Mouse (Mus musculus): ENCODE data around the gene Bcl2l10. TPM values are rescaled to one million over a fixed set of nuclear protein-coding genes. Genes with fewer than 3 reads are reported as not detected.

Bcl2l10 gene
- polyA plus RNA-seq, 1 experiment from 2014 or later = not detected

DNA sequence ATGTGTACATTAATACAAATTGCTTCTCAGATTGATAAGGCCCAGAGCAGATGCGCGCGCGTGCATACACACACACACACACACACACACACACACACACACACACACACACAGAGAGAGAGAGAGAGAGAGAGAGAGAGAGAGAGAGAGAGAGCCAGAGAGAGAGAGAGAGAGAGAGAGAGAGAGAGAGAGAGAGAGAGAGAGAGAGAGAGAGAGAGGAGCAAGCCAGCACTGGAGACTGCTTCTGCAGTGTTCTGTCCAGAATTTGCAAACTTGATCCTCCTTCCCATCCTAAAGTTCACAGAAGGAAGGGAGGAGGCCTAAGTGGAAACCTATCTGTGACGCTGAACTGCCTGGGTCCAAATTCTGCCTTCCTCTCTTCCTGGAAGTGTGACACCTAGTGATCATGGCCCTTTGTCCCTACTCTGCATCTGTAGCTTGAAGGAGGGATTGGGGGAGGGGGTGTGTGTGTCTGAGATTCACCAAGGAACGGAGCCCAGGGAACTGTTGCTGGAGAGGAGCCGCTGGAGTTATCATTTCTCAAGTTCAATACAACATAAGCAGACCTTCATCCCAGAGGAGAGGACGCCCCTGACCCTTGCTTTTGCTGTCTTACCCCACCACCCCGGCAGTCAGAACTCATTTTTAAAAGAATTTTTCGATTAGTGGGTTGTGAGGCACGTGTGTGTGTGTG is 34.3 kb upstream of the Bcl2l10 start:
- H3K27ac ChIP-seq (ENCODE audit: low read length) = 0 out of 2 replicates have a peak overlapping the region, but pooled peaks have one; percentile 24

GRCm38 (mm10) chr9:75313832-75314516 is 33.6 kb upstream of the Bcl2l10 start:
- H3K4me1 ChIP-seq (ENCODE audit: control insufficient read depth, insufficient read depth, low read length) = peaks cover 17% of the 10 kb centered on the region
- H3K9ac ChIP-seq (ENCODE audit: low read depth, low read length) = peak overlapping the region; percentile 75
- peaks cover 2% of the 10 kb centered on the region; the same call in 1 of the 2 replicates for H3K36me3 ChIP-seq (ENCODE audit: control insufficient read depth, insufficient read depth, low read length)
- peak; percentile 85 for ATAC-seq
- 1% methylated on average over 51 of the region's 52 CpGs for WGBS
- peak overlapping the region; percentile 77 for H3K4me2 ChIP-seq (ENCODE audit: low read depth, low read length)
- no peaks in the 10 kb centered on the region for H3K9me3 ChIP-seq (ENCODE audit: control insufficient read depth, low read length)
- H3K4me3 ChIP-seq (ENCODE audit: low read length) = peak overlapping the region; percentile 69
- no peaks in the 10 kb centered on the region for H3K27me3 ChIP-seq (replicated peaks; ENCODE audit: control insufficient read depth, insufficient read depth, low read length)
- peak overlapping the region; percentile 78 for H3K27ac ChIP-seq (ENCODE audit: low read length)

More for the DNA sequence above, 34.3 kb upstream of the Bcl2l10 start:
- Histone ChIP-seq H3K4me2 (ENCODE audit: low read depth, low read length) (peak overlapping the region; percentile 77), H3K4me1 (ENCODE audit: control insufficient read depth, insufficient read depth, low read length) (peaks cover 17% of the 10 kb centered on the region), H3K27me3 (replicated peaks; ENCODE audit: control insufficient read depth, insufficient read depth, low read length) (no peaks in the 10 kb centered on the region), H3K9ac (ENCODE audit: low read depth, low read length) (peak overlapping the region; percentile 75; the same call in 1 of the 2 replicates), H3K9me3 (ENCODE audit: control insufficient read depth, low read length) (no peaks in the 10 kb centered on the region), H3K4me3 (ENCODE audit: low read length) (peak overlapping the region; percentile 69), H3K36me3 (ENCODE audit: control insufficient read depth, insufficient read depth, low read length) (peaks cover 2% of the 10 kb centered on the region; the same call in 1 of the 2 replicates)
- WGBS = 26% methylated on average over 11 of the region's 11 CpGs
- 0 out of 2 replicates have a peak, but pooled peaks have one; percentile 1 for ATAC-seq

- 5% methylated on average over 22 of the region's 22 CpGs for WGBS
- Histone ChIP-seq H3K4me3 (ENCODE audit: low read length) (peak overlapping the region; percentile 69), H3K27ac (ENCODE audit: low read length) (peak overlapping the region; percentile 78), H3K4me1 (ENCODE audit: control insufficient read depth, insufficient read depth, low read length) (peaks cover 17% of the 10 kb centered on the region), H3K9ac (ENCODE audit: low read depth, low read length) (peak overlapping the region; percentile 75), H3K27me3 (replicated peaks; ENCODE audit: control insufficient read depth, insufficient read depth, low read length) (no peaks in the 10 kb centered on the region), H3K36me3 (ENCODE audit: control insufficient read depth, insufficient read depth, low read length) (peaks cover 2% of the 10 kb centered on the region; the same call in 1 of the 2 replicates), H3K9me3 (ENCODE audit: control insufficient read depth, low read length) (no peaks in the 10 kb centered on the region), H3K4me2 (ENCODE audit: low read depth, low read length) (peak overlapping the region; percentile 77)
- 0 out of 2 replicates have a peak, but pooled peaks have one; percentile 5 for ATAC-seq
Observed at GRCm38 (mm10) chr9:75314517-75315105, 32.9 kb upstream of the Bcl2l10 start.

DNA sequence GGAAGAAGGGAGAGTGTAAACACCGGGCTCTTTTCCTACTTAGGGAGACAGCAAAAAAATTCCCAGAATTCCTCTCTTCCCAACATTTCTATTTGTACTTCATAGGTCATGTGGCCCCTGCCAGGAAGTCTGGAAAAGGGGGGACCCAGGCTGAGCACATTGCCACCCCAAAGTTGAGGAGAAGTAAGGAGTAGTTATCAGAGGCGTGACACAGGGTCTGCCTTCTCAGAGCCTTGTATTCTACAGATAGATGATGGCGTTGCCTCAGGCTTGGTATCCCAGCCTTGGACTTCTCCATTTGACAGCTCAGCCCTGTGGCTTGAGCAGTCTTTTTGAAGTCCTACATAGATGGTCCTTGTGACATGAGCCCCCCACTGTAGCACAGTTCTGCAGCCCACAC is 32.3 kb upstream of the Bcl2l10 start:
- Histone ChIP-seq H3K4me2 (ENCODE audit: low read depth, low read length) (peak overlapping the region; percentile 77; the same call in 1 of the 2 replicates), H3K27ac (ENCODE audit: low read length) (no peak overlapping the region), H3K36me3 (ENCODE audit: control insufficient read depth, insufficient read depth, low read length) (peaks cover 2% of the 10 kb centered on the region; the same call in 1 of the 2 replicates), H3K9ac (ENCODE audit: low read depth, low read length) (no peak overlapping the region), H3K9me3 (ENCODE audit: control insufficient read depth, low read length) (no peaks in the 10 kb centered on the region), H3K27me3 (replicated peaks; ENCODE audit: control insufficient read depth, insufficient read depth, low read length) (no peaks in the 10 kb centered on the region), H3K4me3 (ENCODE audit: low read length) (no peak overlapping the region), H3K4me1 (ENCODE audit: control insufficient read depth, insufficient read depth, low read length) (peaks cover 17% of the 10 kb centered on the region)
- ATAC-seq = no peak
- 70% methylated on average over 3 of the region's 3 CpGs for WGBS

GRCm38 (mm10) chr9:75316771-75317170 is 30.8 kb upstream of the Bcl2l10 start:
- H3K27ac ChIP-seq (ENCODE audit: low read length) = no peak overlapping the region
- H3K9ac ChIP-seq (ENCODE audit: low read depth, low read length) = no peak overlapping the region
- H3K27me3 ChIP-seq (replicated peaks; ENCODE audit: control insufficient read depth, insufficient read depth, low read length) = no peaks in the 10 kb centered on the region
- no peaks in the 10 kb centered on the region for H3K9me3 ChIP-seq (ENCODE audit: control insufficient read depth, low read length)
- no peak overlapping the region for H3K4me3 ChIP-seq (ENCODE audit: low read length)
- no peak overlapping the region for H3K4me2 ChIP-seq (ENCODE audit: low read depth, low read length)
- peaks cover 22% of the 10 kb centered on the region for H3K4me1 ChIP-seq (ENCODE audit: control insufficient read depth, insufficient read depth, low read length)
- no peak for ATAC-seq
- WGBS = 90% methylated on average over 6 of the region's 6 CpGs
- peaks cover 2% of the 10 kb centered on the region; the same call in 1 of the 2 replicates for H3K36me3 ChIP-seq (ENCODE audit: control insufficient read depth, insufficient read depth, low read length)

DNA sequence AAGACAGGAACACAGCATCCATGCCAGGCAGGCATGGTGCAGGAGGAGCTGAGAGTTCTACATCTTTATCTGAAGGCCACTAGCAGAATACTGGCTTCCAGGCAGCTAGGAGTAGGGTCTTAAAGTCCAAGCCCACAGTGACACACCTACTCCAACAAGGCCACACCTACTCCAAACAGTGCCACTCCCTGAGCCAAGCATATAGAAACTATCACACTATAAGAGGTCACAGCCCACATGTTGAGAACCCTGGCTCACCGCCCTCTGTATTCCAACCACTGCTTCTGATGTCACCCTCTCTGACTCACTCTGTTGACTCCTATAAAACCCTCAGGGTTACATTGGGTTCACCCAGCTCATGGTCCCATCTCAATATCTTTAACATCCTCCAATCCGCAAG is 29.4 kb upstream of the Bcl2l10 start:
- Histone ChIP-seq H3K9ac (ENCODE audit: low read depth, low read length) (no peak overlapping the region), H3K27me3 (replicated peaks; ENCODE audit: control insufficient read depth, insufficient read depth, low read length) (no peaks in the 10 kb centered on the region), H3K4me2 (ENCODE audit: low read depth, low read length) (no peak overlapping the region), H3K36me3 (ENCODE audit: control insufficient read depth, insufficient read depth, low read length) (peaks cover 2% of the 10 kb centered on the region; the same call in 1 of the 2 replicates), H3K9me3 (ENCODE audit: control insufficient read depth, low read length) (no peaks in the 10 kb centered on the region), H3K4me1 (ENCODE audit: control insufficient read depth, insufficient read depth, low read length) (peaks cover 23% of the 10 kb centered on the region), H3K4me3 (ENCODE audit: low read length) (no peak overlapping the region), H3K27ac (ENCODE audit: low read length) (no peak overlapping the region)
- WGBS = 81% methylated on average over 2 of the region's 2 CpGs
- ATAC-seq = peak; percentile 34

DNA sequence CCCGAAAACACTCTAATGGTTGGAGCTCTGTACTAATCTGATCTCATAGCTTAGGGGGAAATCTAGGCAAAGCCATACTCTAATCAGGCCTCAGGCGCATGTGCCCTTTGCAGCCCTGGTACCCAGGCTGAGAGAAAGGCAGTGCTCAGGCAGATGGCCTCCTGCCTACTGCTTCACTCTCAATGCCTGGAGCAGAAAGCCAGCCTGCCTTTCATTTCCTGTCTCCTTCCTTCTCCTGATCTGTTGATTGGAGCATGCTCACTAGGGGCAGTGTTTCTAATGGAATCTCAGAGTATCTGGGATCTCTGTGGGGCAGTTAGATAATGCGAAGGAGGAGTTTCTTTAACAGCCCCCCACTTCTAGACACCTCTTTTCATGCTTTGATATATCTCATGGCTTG is 28.2 kb upstream of the Bcl2l10 start:
- Histone ChIP-seq H3K4me2 (ENCODE audit: low read depth, low read length) (no peak overlapping the region), H3K27me3 (replicated peaks; ENCODE audit: control insufficient read depth, insufficient read depth, low read length) (no peaks in the 10 kb centered on the region), H3K9ac (ENCODE audit: low read depth, low read length) (no peak overlapping the region), H3K36me3 (ENCODE audit: control insufficient read depth, insufficient read depth, low read length) (peaks cover 2% of the 10 kb centered on the region; the same call in 1 of the 2 replicates), H3K9me3 (ENCODE audit: control insufficient read depth, low read length) (no peaks in the 10 kb centered on the region), H3K4me1 (ENCODE audit: control insufficient read depth, insufficient read depth, low read length) (peaks cover 18% of the 10 kb centered on the region), H3K27ac (ENCODE audit: low read length) (no peak overlapping the region), H3K4me3 (ENCODE audit: low read length) (no peak overlapping the region)
- no peak for ATAC-seq
- 77% methylated on average over 3 of the region's 3 CpGs for WGBS

DNA sequence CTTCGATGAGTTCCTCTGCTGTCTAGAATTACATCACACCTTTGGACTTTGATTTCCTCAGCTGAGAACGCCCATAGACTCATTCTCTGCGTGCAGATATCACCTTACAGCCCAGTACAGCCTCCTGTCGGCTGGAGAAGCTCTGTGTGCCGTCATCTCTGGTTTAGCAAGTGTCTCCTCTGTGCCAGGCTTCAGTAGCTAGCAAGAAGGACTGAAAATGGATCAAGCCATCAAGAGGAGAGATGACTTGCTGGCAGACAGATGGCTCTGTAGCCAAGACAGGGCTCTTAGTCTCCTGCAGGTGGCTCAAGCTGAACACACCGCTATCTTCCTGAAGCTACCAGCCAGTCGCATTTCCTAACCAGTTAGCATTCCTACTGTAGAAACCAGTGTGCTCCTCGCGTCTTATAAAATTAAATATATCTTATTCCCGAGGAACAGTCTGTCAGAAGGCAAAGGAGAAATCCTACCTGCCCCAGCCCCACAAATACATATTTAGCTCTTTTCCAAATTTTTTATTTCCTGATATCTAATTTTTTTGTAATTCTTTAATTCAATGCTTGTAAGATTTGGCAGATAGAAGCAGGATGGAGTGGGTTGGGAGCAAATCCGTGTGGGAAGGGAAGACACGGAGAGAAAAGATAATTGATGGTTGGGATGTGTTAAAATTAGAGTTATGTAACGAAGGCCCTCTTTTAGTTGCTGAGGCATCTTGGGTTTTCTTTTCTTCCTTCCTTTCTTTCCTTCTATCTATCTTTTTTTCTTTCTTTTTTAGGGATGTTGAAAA is 25.3 kb upstream of the Bcl2l10 start:
- Histone ChIP-seq H3K4me2 (ENCODE audit: low read depth, low read length) (no peak overlapping the region; the same call in 1 of the 2 replicates), H3K4me3 (ENCODE audit: low read length) (no peak overlapping the region), H3K36me3 (ENCODE audit: control insufficient read depth, insufficient read depth, low read length) (peaks cover 2% of the 10 kb centered on the region; the same call in 1 of the 2 replicates), H3K27me3 (replicated peaks; ENCODE audit: control insufficient read depth, insufficient read depth, low read length) (no peaks in the 10 kb centered on the region), H3K4me1 (ENCODE audit: control insufficient read depth, insufficient read depth, low read length) (peaks cover 10% of the 10 kb centered on the region; the same call in 1 of the 2 replicates), H3K27ac (ENCODE audit: low read length) (no peak overlapping the region), H3K9me3 (ENCODE audit: control insufficient read depth, low read length) (no peaks in the 10 kb centered on the region), H3K9ac (ENCODE audit: low read depth, low read length) (0 out of 2 replicates have a peak overlapping the region, but pooled peaks have one; percentile 8)
- ATAC-seq = peak; percentile 89
- 66% methylated on average over 13 of the region's 13 CpGs for WGBS

Measured in intestine, embryonic 16.5 days (tissue).